Mouse (Mus musculus) urinary bladder, postnatal 14 days (tissue): Measurements from ENCODE around the gene Cenpp.

ENCODE experiments used
- DNase-seq: peaks from one replicate; pipeline ENCODE4 v3.0.0; 2021; ENCODE audit warnings: low spot score

The Cenpp gene

GRCm38 (mm10) chr13:49652481-49653179 lies at the start of gene Cenpp, which contains the start of gene Nol8:
Gene Cenpp, minus strand, starts transcription at chr13:49652785.
Gene Nol8, plus strand, starts transcription at chr13:49653078.
- DNase-seq: peak; percentile 100

- no peak for DNase-seq
Measured at GRCm38 (mm10) chr13:49691056-49691455, 38.5 kb upstream of the Cenpp start.

GRCm38 (mm10) chr13:49684266-49684665 lies 31.7 kb upstream of the Cenpp start:
- no peak for DNase-seq

GRCm38 (mm10) chr13:49682233-49682846 lies 29.8 kb upstream of the Cenpp start:
- no peak for DNase-seq

- peak; percentile 99 for DNase-seq
Measured at GRCm38 (mm10) chr13:49681351-49682232, 29.0 kb upstream of the Cenpp start, which contains the start of gene Iars. Gene Iars, plus strand, starts transcription at chr13:49682100.

DNA sequence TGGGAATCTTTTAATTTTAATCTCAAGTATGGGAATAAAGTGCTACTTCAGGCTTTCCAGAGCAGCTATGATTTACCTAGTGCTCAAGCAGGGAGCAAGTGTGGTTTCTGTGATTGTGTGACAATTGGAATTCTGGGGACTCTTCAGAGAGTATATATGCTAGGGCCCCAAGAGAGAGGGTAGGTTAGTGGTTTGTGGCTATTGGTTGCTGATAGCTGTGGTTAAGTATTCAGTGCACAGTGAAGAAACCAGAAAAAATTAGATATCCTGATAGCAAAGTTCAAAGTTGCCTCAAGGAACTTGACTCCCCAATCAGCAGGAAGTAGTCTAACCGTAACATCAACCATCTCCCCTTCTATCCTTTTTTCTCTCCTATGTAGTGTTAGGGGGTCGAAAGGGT lies 25.2 kb upstream of the Cenpp start:
- DNase-seq: no peak

DNA sequence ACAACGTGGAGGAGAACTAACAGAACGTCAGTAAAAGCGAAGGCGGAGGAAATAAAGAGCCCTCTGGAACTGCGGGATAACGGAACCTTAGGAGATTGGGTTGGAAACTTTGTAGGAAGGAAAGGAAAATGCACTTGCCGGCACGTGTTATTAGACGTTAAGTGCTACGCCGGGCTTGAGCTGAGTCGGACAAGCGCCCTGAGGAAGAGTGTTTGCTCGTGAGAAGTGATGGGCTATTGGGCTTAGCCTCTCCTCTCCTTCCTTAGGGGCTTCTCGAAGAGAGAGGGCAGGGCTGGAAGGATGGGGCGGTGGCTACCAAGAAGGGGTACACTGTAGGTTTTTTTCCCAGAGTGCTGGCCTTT lies 576 bp upstream of the Cenpp start:
- DNase-seq: no peak

DNA sequence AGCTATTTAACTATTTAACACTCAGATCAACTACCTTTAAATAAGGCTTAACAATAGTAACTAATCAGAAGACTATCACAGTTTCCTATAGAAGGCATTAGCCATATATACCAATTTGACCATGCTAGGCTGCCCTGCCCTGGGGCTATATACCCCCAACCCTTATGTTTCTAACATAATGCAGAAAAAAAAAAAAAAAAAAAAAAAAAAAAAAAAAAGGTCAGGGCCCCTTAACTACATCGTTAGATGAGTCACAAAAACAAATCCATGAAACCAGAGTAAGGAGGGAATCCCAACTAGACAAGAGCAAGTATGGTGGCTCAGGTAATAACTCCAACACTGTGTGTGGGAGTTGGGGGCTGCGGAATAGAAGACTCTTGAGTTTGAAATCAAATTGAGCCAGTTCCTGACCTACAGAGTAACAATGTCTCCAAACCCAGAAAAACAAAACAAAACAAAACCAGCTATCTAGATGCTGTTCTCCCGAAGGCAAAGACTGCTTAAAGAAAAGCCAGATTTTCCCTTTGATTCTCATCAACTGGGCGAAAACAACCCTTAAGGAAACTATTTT lies 719 bp downstream of the Cenpp start:
- no peak for DNase-seq

- DNase-seq: no peak
Measured at GRCm38 (mm10) chr13:49651136-49651535, 1.4 kb downstream of the Cenpp start.

DNA sequence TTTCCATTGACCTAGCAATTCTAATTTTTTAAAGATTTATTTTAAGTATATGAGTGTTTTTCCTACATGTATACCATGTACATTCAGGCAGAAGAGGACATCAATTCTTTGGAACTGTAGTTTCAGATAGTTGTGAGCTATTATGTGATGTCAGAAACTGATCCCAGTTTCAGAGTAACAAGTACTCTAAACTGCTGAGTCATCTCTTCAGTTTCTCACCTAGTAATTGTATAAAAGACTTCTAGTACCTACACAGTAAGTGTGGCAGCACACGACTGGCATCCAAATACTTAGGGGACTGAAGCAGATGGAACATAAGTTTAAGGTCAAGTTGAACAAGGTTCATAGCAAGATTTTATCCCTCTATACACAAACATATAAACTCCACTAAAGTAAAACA lies 6.6 kb downstream of the Cenpp start:
- no peak for DNase-seq

DNA sequence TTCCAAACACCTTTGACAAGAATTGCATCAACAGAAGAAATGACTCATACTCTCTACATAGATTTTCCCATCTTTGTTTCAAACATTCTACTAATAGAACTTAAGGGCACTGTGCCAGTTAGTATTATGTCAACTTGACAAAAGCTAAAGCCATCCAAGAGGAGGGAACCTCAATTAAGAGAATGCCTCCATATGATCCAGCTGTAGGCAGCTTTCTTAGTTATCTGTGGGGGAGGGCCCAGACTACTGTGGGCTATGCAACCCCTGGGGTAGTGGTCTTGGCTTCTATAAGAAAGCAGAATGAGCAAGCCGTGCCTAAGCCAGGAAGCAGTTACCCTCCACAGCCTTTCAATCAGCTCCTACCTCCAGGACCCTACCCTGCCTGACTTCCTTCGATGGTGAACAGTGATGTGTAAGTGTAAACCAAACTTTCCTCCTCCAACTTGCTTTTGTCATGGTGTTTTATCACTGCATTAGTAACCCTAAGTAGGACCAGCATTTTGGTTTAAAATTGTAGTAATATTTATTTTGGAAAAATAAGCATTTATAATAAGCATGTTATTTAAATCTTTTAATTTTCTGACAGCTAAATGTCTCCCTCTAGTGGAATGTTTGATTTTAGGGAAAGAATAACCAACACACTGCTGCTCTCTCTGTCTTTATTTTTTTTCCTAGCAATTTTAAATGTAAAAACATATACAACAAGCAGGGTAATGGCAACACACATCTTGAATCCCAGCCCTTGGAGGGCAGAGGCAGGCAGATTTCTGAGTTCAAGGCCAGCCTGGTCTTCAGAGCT lies 7.7 kb downstream of the Cenpp start:
- DNase-seq: no peak

- no peak for DNase-seq
Measured at GRCm38 (mm10) chr13:49643669-49644362, 8.8 kb downstream of the Cenpp start.

GRCm38 (mm10) chr13:49642650-49643049 lies 9.9 kb downstream of the Cenpp start:
- DNase-seq: no peak

GRCm38 (mm10) chr13:49639965-49640364 lies 12.6 kb downstream of the Cenpp start:
- DNase-seq: no peak

GRCm38 (mm10) chr13:49629076-49629475 lies 23.5 kb downstream of the Cenpp start:
- DNase-seq: no peak

- DNase-seq: no peak
Measured at GRCm38 (mm10) chr13:49628167-49628566, 24.4 kb downstream of the Cenpp start.

DNA sequence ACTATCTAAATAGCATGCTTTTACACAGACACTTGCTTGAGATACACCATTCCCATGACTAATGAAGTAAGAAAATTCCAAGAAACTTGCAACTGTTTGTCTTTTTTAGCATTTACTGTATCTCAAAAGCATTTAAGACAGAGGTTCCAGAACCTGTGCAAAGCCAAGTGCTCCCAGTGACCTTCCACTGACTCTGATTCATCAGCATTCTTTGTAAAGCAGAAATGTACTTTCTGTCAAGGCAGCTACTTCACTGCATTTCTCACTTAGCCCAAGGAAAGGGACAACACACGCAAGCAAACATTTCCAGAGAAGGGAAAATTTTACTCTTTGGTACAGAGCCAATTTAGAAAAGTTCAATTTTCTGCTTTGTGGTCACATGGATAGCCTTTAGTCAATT lies 29.4 kb downstream of the Cenpp start:
- peak; percentile 6 for DNase-seq

DNA sequence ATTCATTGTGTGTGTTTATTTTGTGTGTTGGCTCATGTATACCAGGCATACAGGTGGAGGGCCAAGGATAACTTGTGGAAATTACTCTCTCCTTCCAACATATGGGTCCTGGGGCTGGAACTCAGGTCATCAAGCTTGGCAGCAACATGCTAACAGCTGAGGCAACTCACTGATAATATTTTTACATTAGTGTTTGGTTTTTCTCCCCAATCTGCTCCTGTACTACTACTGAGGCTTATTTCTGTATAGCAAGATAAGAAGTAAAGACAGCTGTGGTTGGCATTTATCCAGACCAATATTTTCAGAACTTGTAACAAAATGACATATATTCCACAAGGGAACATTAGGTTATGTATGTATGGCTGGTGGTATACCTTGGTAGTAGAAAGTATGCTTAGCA lies 34.2 kb downstream of the Cenpp start:
- DNase-seq: no peak

DNA sequence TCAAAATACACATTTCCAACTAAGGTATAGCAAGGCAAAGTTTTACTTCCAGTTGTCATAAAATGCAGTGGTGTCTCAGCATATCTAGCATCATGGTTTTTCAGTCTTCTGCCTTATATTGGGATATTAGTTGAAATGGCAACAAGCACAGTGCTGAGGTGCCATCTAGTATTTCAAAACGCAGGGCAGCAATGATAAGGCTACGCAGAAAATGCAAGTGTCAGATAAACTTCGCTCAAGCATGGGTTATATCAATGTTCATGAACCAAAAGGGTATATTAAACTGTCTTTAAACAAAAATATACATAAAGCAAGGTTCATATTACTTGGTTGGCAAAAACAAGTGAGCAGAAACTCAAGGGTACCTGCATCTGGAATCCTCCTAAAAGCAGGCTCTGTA lies 35.6 kb downstream of the Cenpp start:
- no peak for DNase-seq

GRCm38 (mm10) chr13:49608589-49609322 lies 43.8 kb downstream of the Cenpp start:
- DNase-seq: no peak
